Mouse (Mus musculus) large intestine, adult 2 months (tissue): ENCODE measurements around the gene Tnfsf4. TPM values are rescaled to one million over a fixed set of nuclear protein-coding genes. Genes with fewer than 3 reads are reported as not detected.

Source experiments
- DNase-seq: peaks from one replicate; pipeline ENCODE4 v3.0.0-alpha.2; 2012; ENCODE audit warnings: low read depth, low spot score
- WGBS: fragments of 180-500 bp; shearing (Covaris S2); methylation state at CpG from one replicate; pipeline ENCODE4 v1.1.7; 2018; 5-methylcytosine and 5-hydroxymethylcytosine counted together
- polyA plus RNA-seq: library from polyadenylated mRNA; depleted of rRNA; stranded (reverse); fragments of >200 nt; gene quantifications from 2 replicates; pipeline ENCODE4 v1.2.3, GENCODE M21; 2012; rRNA removed

Tnfsf4 gene
- polyA plus RNA-seq, 1 experiment = not detected

- WGBS = 36% methylated on average over 7 of the region's 7 CpGs
- no peak for DNase-seq
These were observed 49.6 kb downstream of the Tnfsf4 start for GRCm38 (mm10) chr1:161444858-161445257.

- no peak for DNase-seq
- WGBS = 15% methylated on average over 3 of the region's 3 CpGs
These were observed 56.6 kb downstream of the Tnfsf4 start for GRCm38 (mm10) chr1:161451683-161452245.

- DNase-seq = no peak
- 86% methylated on average over 1 of the region's 1 CpGs for WGBS
These were observed 57.0 kb downstream of the Tnfsf4 start for GRCm38 (mm10) chr1:161452250-161452649.

DNA sequence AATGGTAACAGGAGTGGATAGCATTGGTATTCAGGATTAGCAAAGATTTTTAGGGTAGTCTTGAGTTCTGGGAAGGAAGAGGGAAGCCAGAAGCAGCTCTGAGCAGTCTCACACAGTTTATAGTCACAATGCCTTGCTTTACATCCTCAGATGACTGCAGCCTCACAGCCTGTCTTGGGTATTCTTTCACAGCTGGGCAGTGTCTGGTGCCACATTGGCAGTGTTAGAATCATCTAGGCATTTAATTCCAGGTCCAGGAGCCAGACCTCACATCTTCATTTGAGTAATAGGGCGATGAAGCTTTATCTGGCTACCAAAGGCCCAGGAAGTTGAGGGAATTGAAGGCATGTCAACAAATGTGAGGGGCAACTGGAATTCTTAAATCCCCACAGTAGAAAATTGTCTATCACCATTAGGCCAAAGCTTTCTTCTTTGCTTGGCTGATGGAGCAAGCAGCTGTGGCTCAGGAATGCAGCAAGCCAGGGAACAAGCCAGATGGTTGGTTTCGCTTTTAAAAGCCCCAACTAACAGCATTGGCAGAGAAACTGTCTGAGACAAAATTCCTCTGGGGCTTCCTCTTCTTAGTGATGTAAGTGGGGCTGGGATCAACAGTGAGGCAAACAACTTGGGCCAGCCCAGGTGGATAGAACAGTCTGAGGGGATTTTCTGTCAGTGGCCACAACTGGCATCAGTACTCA, 68.3 kb downstream of the Tnfsf4 start:
- WGBS = 70% methylated on average over 2 of the region's 2 CpGs

More for the DNA sequence above, 68.3 kb downstream of the Tnfsf4 start:
- DNase-seq = no peak

Other genes starting within 250 kb of the Tnfsf4 start
- gene Tex50, start 236.1 kb upstream of the Tnfsf4 start, polyA plus RNA-seq = not detected in 2 replicates
- gene Prdx6, start 144.2 kb upstream of the Tnfsf4 start, polyA plus RNA-seq = 153 and 163 TPM in 2 replicates
- not detected in 2 replicates for gene Tnfsf18, start 99.2 kb downstream of the Tnfsf4 start, polyA plus RNA-seq